Mouse (Mus musculus) inflammation-experienced regulatory T-cells, adult 6 months (primary cell): ENCODE data around the gene Irf5. TPM values are rescaled to one million over a fixed set of nuclear protein-coding genes. Genes with fewer than 3 reads are reported as not detected.

Source experiments
- ATAC-seq: one replicate; pipeline ENCODE4 v1.8.0; 2017
- polyA plus RNA-seq, 3 experiments: library from polyadenylated mRNA; unstranded; fragments of 100-300 nt; shearing (Covaris generic); gene quantifications; one replicate each; pipeline ENCODE4 v1.2.1; 2017

Irf5 gene
- polyA plus RNA-seq, result 10 to 100 TPM; 19.2 to 26.7 (median 20.9) TPM

DNA sequence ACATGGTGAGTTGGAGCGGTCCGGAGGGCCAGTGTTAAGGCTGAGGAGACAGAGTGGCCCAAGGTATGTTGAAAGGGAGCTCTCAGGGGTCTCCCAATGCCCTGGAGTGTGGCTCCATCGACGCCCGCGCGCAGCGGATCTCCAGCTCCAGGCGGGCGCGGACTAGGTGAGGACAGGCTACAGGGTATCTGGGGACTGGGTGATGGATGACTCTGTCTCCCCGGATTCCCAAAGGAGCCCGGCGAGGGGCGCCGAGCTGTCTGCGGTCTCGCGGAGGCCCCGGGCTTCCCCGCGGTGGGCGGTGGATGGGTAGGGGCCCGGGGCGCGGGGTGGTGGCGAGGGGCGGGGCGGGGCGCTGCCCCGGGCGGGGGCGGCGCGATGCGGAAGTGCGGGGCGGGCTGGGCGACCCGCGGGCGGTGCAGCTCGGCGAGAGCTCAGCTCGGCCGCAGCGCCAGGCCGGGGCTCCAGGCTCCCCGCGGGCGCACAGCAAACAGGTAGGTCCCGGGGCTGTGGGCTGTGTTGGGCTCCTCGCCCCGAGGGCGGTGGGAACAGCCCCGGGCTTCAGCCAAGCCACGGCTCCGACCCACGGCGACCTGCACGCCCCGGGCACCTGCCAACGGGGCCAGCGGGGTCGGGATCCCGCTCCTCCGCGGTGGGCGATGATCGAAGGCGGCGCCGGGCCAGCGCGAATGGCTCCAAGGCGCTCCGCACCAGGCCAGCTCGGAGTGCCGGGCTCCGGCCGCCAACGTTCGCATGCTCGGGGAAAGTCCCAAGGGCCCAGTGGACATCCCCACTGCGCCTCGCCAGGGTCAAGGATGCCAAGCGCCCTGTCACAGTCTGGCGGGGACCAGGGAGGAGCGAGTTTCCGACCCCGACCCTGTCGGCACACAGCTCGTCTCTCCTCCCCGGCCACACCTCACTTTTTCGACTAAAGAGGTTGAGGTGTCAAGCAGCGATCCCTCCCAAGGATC is at the start of gene Irf5:
Gene Irf5 (plus strand): TSS at position 345 of the 971 bp plus-strand sequence.
- peak; percentile 49 for ATAC-seq

DNA sequence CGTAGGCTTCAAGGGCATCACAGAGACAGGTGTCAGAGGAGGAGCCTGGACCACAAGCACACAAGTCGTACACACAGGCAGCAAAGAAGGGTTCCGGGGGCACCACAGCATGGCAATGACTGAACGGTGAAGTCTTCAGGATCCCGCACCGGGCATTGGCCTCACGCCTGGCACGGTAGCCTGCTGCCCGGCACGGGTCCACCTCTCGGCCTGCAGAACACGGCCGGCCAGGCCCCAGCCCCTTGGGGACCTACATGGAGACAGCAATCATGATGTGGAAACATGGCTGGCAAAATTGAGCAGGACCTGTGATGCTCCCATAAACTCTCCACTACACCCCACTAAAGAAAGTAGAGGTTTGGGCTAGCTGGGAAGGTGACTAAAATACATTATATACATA is 43.7 kb upstream of the Irf5 start:
- ATAC-seq, result no peak

DNA sequence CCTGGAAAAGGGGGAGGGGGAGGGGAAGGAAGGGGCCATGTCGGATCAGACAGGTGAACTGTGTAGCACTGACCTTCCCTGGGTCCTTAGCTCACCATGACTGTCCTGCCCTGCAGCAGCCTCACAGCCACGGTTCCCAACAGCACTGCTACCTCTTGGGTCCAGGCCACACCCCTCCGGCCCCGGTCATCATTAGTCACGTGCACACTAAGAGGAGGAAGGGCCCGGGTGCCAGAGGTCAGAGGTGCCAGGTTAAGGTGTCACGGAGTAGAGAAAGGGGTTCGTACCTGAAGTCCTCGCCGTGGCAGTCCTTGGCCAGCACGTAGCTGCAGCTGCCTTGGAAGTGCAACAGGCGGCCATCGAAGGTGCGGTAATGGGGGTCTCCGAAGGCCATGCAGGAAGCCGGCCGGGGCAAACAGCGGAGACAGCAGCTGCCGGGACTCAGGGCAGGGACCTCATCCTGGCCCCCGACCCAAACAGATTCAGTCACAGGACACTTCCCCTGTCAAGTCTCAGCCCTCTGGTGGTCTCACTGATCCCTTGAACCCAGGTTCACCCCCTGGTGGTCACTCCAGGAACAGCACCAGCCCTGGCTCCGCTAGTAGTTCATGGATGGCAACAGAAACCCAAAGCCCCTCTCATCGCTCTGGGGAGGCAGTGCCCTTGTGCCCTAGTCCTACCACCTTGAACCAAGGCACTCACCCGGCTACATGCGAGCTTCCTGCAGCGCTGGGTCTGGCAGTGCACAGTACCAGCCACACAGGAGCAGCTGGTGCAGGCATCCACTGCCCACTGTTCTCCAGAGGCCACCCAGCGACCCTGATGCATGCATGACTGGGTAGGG is 41.5 kb upstream of the Irf5 start:
- no peak for ATAC-seq

DNA sequence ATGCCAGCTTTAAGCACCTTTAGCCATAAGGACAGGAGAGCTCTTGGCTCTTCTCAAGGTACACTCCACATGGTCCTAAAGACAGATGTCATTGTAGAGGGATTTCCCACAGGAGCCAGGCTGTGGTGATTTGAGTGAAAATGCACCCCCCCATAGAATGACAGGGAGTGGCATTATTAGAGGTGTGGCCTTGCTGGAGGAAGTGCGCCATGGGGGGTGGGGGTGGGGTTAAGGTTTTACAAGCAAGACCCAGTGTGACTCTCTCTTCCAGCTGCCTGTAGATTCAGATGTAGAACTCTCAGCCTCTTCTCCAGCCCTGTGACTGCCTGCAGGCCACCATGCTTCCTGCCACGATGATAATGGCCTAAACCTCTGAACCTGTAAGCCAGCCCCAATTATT is 40.5 kb upstream of the Irf5 start:
- no peak for ATAC-seq

GRCm38 (mm10) chr6:29494101-29494500 is 32.3 kb upstream of the Irf5 start:
- no peak for ATAC-seq

DNA sequence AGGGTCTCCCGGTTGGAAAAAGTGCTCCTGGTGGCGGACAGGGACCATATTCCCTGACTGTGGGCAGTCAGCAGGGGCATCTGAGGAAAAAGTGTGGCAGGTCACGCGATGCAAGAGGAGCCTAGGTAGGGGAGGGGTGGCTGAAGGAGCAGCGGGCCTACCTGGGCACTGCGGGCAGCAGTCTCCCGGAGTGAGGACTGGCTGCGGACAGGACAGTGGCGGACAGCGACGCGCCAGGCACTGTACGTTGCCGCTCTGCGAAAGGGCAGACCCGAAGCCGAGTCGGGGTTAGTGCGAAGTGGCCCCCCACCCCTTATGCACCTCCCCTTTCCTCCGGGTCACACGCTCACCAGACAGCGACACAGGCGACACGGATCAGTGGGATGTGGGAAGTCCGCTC is 30.2 kb upstream of the Irf5 start:
- no peak for ATAC-seq

GRCm38 (mm10) chr6:29497791-29498190 is 28.6 kb upstream of the Irf5 start:
- ATAC-seq, result no peak

GRCm38 (mm10) chr6:29500177-29500576 is 26.2 kb upstream of the Irf5 start:
- ATAC-seq, result no peak

GRCm38 (mm10) chr6:29500810-29501209 is 25.6 kb upstream of the Irf5 start:
- no peak for ATAC-seq

DNA sequence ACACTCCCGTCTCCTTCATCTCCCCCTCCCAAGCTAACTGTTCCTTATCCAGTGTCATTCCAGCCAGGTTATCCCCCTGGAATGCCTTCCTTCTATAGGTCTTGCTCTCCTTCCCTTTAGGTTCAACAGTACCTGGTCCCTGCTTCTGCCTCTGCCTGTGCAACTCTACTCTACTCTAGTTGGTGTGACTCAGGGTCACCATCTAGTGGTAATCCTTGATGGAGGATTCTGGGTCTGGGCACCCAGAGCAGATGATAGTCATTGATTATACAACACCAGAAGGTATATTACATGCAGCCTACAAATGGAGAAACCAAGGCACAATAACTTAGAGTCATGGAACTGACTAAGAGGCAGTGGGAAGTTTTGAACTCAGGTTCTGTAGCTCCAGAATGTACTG is 24.8 kb upstream of the Irf5 start:
- ATAC-seq, result no peak

DNA sequence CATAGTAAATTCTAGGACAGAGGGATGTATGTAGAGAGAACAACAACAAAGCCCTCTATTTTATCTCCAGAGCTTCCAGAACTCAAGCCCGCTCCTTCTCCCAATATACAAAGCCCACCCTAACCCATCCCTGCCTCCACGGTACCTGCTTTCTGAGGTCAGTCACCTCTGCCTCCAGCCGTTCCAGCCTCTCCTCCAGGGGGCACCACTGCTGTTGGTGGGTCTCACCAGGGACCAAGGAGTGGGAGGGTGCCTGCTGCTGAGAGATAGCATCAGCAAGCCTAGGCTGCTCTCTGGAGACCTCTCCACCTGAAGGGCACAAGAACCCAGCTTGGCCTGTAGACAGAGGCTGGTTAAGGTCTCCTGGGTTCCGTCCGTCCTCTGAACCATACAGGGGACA is 20.9 kb upstream of the Irf5 start:
- no peak for ATAC-seq

DNA sequence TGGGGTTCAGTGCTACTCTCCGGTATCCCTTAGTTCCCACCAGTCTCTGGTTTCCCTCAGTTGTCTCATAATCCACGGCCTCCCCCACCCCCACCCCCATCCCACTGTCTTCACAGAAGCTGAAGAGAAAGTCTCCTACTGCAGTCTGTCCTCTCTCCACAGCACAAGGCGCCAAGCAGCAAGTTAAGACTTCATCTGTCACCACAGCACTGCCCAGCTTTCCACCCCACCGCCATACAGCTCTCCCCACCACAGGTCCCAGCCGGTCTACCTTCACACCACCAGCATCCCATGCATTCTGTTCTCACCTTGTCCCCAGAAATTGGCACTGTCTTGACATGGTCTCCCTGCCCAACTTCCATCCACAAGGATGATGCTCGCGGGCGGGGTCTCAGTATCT is 19.6 kb upstream of the Irf5 start:
- no peak for ATAC-seq

- ATAC-seq, result no peak
These were observed 18.7 kb upstream of the Irf5 start, which contains the start of gene Kcp for GRCm38 (mm10) chr6:29507447-29508309. TSS of gene Kcp (minus strand) at chr6:29507952.

DNA sequence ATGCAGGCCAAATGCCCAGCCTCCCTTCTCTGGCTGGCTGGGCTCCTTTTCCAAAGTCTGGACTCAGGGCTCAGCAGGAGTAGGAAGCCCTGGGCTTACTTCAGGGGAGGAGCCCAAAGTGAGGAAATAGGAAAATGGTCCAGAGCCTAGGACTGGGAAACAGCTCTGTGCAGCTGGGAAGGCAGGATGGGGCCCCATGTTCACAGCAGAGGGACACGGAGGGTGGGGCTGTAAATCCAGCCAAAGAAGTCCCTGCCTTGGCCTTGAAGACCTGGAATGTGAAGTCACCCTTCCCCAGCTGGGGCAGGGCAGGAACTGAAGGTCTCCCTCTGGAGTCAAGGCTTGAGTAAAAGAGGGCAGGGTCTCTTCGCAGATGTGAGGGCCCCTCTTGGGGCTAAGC is 17.3 kb upstream of the Irf5 start:
- no peak for ATAC-seq

DNA sequence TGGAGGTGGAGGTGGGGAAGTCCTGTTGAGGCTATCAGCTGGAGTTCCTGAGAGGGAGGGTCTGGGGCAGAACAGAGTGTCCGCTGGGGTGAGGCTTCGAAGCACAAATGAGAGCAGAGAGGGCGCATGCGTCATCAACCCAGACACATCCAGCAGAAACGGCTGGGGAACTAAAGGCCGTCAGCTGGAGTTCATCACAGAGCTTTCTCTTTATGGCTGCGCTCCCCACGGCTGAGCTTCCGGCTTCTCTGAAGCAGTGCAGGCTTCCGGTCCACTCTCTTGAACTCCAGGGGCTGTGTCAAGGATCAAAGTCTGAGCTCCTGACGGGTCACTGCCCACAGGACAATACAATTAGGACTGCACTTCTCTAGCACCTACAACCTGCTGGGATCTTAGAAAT is 13.1 kb upstream of the Irf5 start:
- peak; percentile 75 for ATAC-seq

GRCm38 (mm10) chr6:29517139-29517538 is 9.3 kb upstream of the Irf5 start:
- peak; percentile 78 for ATAC-seq

- no peak for ATAC-seq
These were observed 3.7 kb upstream of the Irf5 start for GRCm38 (mm10) chr6:29522626-29523300.

GRCm38 (mm10) chr6:29523301-29524033 is 3.0 kb upstream of the Irf5 start:
- ATAC-seq, result no peak

DNA sequence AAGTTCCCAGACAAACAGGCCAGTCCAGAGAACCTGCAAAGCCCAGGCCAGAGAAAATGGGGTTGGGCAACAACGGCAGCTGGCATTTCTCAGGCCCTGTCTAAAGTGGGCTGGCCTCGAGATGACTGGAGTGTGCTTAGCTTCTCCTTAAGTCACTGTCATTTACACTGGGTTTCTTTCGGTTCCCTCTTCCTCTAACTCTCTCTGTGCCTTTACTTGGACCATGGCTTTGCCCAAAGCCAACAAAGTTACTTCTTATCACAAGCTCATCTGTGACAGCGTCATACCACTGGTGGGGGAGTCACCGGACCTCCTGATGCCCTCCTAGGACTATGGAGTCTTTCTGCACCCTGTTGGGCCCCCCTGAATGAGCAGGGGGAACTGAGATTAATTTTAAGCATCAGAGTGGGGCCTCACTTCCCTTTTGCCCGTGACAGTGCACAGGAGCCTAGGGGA is 2.4 kb upstream of the Irf5 start:
- no peak for ATAC-seq

DNA sequence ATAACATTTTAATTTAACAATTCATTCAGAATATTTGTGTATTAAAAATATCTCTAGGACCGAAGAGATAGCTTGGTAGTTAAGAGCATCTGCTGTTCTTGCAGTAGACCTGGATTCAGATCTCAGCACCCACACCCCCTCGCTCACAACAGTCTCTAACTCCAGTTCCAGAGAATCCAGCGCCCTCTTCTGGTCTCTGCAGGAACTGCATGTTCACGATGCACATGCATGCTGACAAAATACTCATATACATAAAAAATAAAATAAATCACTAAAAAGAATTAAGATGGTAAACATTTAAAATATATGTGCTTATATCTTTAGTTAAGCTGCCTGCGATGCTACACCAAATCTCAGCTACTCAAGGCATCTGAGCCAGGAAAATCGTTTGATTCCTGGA is 1.2 kb upstream of the Irf5 start:
- ATAC-seq, result no peak
